Mouse (Mus musculus) MEL (cell line): ENCODE data around the gene Anapc10. TPM values are rescaled to one million over a fixed set of nuclear protein-coding genes. Genes with fewer than 3 reads are reported as not detected.
"Not testable (repeated sequence)": the region's sequence is repeated elsewhere in the genome, so short reads cannot be mapped to it uniquely, and the experiment has no call there.

ENCODE experiments used
- DNase-seq: peaks from one replicate; pipeline ENCODE4 v3.0.0; 2011; ENCODE audit warnings: low read depth, low spot score
- H3K27ac ChIP-seq: 2 replicates; pipeline ENCODE4 v1.5.1; 2012; ENCODE audit warnings: low read depth, mild to moderate bottlenecking, control low read depth, low read length, moderate library complexity; ENCODE audit not compliant: control insufficient read depth
- H3K27me3 ChIP-seq, 2 experiments: fragments of 150-350 bp in 1 of 2; sonication (generic) in 1 of 2; 2 replicates each; pipeline ENCODE4 v1.6.1; 2012; ENCODE audit warnings: low read length in 2 of 2, mild to moderate bottlenecking in 2 of 2, improper control_type of control experiment in 1 of 2, moderate library complexity in 1 of 2; ENCODE audit not compliant: insufficient read depth in 2 of 2, control insufficient read depth in 1 of 2
- H3K36me3 ChIP-seq, 2 experiments: 2 replicates each; pipeline ENCODE4 v1.6.1; 2012 to 2014; ENCODE audit warnings: low read length in 2 of 2, improper control_type of control experiment in 1 of 2, inconsistent platforms in 1 of 2, mild to moderate bottlenecking in 1 of 2; ENCODE audit not compliant: insufficient read depth in 2 of 2, control insufficient read depth in 1 of 2
- H3K4me1 ChIP-seq, 2 experiments: fragments of 150-350 bp in 1 of 2; sonication (generic) in 1 of 2; 2 replicates each; pipeline ENCODE4 v1.6.1; 2012; ENCODE audit warnings: low read length in 2 of 2, improper control_type of control experiment in 1 of 2, mild to moderate bottlenecking in 1 of 2; ENCODE audit not compliant: insufficient read depth in 2 of 2, control insufficient read depth in 1 of 2
- H3K4me3 ChIP-seq, 2 experiments: fragments of 150-350 bp in 1 of 2; sonication (generic) in 1 of 2; 2 replicates each; pipeline ENCODE4 v1.5.1; 2012; ENCODE audit warnings: low read depth in 2 of 2, low read length in 2 of 2, mild to moderate bottlenecking in 2 of 2, moderate library complexity in 2 of 2, control low read depth in 1 of 2, improper control_type of control experiment in 1 of 2; ENCODE audit not compliant: control insufficient read depth in 1 of 2, insufficient read depth in 1 of 2
- H3K79me2 ChIP-seq: 2 replicates; pipeline ENCODE4 v1.6.1; 2012; ENCODE audit warnings: mild to moderate bottlenecking, low read length, moderate library complexity; ENCODE audit not compliant: control insufficient read depth, poor library complexity, insufficient read depth
- H3K9ac ChIP-seq: 2 replicates; pipeline ENCODE4 v1.6.1; 2012; ENCODE audit warnings: low read depth, mild to moderate bottlenecking, control low read depth, low read length, moderate library complexity; ENCODE audit not compliant: control insufficient read depth, poor library complexity, severe bottlenecking
- H3K9me3 ChIP-seq: fragments of 150-350 bp; sonication (generic); replicated peaks from 2 replicates; pipeline ENCODE4 v1.6.1; 2012; ENCODE audit warnings: mild to moderate bottlenecking, low read length, improper control_type of control experiment, moderate library complexity; ENCODE audit not compliant: insufficient read depth
- EP300 ChIP-seq, 2 experiments: IDR thresholded peaks; 2 replicates each; pipeline ENCODE4 v1.6.1; 2011; ENCODE audit warnings: improper control_type of control experiment in 2 of 2, low read length in 2 of 2, low read depth in 1 of 2, mild to moderate bottlenecking in 1 of 2
- ETS1 ChIP-seq: IDR thresholded peaks from 2 replicates; pipeline ENCODE4 v1.6.1; 2012; ENCODE audit warnings: low read depth, mild to moderate bottlenecking, inconsistent platforms, low read length, improper control_type of control experiment, moderate library complexity
- GABPA ChIP-seq: IDR thresholded peaks from 2 replicates; pipeline ENCODE4 v1.6.1; 2012; ENCODE audit warnings: low read depth, mild to moderate bottlenecking, inconsistent platforms, low read length, improper control_type of control experiment, moderate library complexity
- GATA1 ChIP-seq: IDR thresholded peaks from 2 replicates; pipeline ENCODE4 v1.6.1; 2011; ENCODE audit warnings: low read depth, low read length, improper control_type of control experiment
- HCFC1 ChIP-seq: IDR thresholded peaks from 2 replicates; pipeline ENCODE4 v1.6.1; 2012; ENCODE audit warnings: low read depth, mild to moderate bottlenecking, inconsistent platforms, low read length, improper control_type of control experiment, moderate library complexity
- JUND ChIP-seq: IDR thresholded peaks from 2 replicates; pipeline ENCODE4 v1.6.1; 2011; ENCODE audit warnings: low read depth, mild to moderate bottlenecking, improper control_type of control experiment, low read length
- MAFK ChIP-seq: IDR thresholded peaks from 2 replicates; pipeline ENCODE4 v1.6.1; 2011; ENCODE audit warnings: low read depth, mild to moderate bottlenecking, low read length, improper control_type of control experiment, borderline replicate concordance
- MAX ChIP-seq: IDR thresholded peaks from 2 replicates; pipeline ENCODE4 v1.6.1; 2011; ENCODE audit warnings: low read length, improper control_type of control experiment
- MXI1 ChIP-seq: IDR thresholded peaks from 2 replicates; pipeline ENCODE4 v1.6.1; 2011; ENCODE audit warnings: mild to moderate bottlenecking, low read depth, low read length, improper control_type of control experiment
- MYB ChIP-seq: IDR thresholded peaks from 2 replicates; pipeline ENCODE4 v1.6.1; 2011; ENCODE audit warnings: mild to moderate bottlenecking, low read depth, low read length, improper control_type of control experiment
- POLR2A ChIP-seq, 2 experiments: IDR thresholded peaks; 2 replicates each; pipeline ENCODE4 v1.6.1; 2011 to 2012; ENCODE audit warnings: low read length in 2 of 2, mild to moderate bottlenecking in 2 of 2, control low read depth in 1 of 2, improper control_type of control experiment in 1 of 2, low read depth in 1 of 2, moderate library complexity in 1 of 2; ENCODE audit not compliant: control insufficient read depth in 1 of 2, insufficient read depth in 1 of 2, poor library complexity in 1 of 2
- POLR2AphosphoS2 ChIP-seq: IDR thresholded peaks from 2 replicates; pipeline ENCODE4 v1.6.1; 2011; ENCODE audit warnings: low read length, improper control_type of control experiment
- POLR2AphosphoS5 ChIP-seq: IDR thresholded peaks from 2 replicates; pipeline ENCODE4 v1.6.1; 2012; ENCODE audit warnings: low read depth, borderline replicate concordance, mild to moderate bottlenecking, inconsistent platforms, low read length, moderate library complexity, mixed read lengths
- SMC3 ChIP-seq: IDR thresholded peaks from 2 replicates; pipeline ENCODE4 v1.6.1; 2011; ENCODE audit warnings: low read depth, low read length, improper control_type of control experiment
- TAL1 ChIP-seq: IDR thresholded peaks from 2 replicates; pipeline ENCODE4 v1.6.1; 2012; ENCODE audit warnings: mild to moderate bottlenecking, inconsistent platforms, low read length, moderate library complexity, mixed read lengths
- TBP ChIP-seq: IDR thresholded peaks from 2 replicates; pipeline ENCODE4 v1.8.0; 2011; ENCODE audit warnings: low read depth, low read length, improper control_type of control experiment
- TCF12 ChIP-seq: IDR thresholded peaks from 2 replicates; pipeline ENCODE4 v1.6.1; 2014; ENCODE audit warnings: low read depth, mild to moderate bottlenecking, inconsistent platforms, low read length, improper control_type of control experiment, moderate library complexity
- UBTF ChIP-seq: IDR thresholded peaks from 2 replicates; pipeline ENCODE4 v1.6.1; 2012; ENCODE audit warnings: low read depth, mild to moderate bottlenecking, inconsistent platforms, low read length, improper control_type of control experiment, moderate library complexity, borderline replicate concordance; ENCODE audit not compliant: insufficient read depth
- USF1 ChIP-seq: IDR thresholded peaks from 2 replicates; pipeline ENCODE4 v1.6.1; 2014; ENCODE audit warnings: low read depth, mild to moderate bottlenecking, inconsistent platforms, low read length, improper control_type of control experiment, moderate library complexity
- USF2 ChIP-seq, 2 experiments: IDR thresholded peaks; 2 replicates each; pipeline ENCODE4 v1.6.1; 2011 to 2012; ENCODE audit warnings: improper control_type of control experiment in 2 of 2, low read length in 2 of 2, borderline replicate concordance in 1 of 2, inconsistent platforms in 1 of 2, low read depth in 1 of 2, mild to moderate bottlenecking in 1 of 2; ENCODE audit not compliant: insufficient read depth in 1 of 2
- ZC3H11A ChIP-seq: IDR thresholded peaks from 2 replicates; pipeline ENCODE4 v1.6.1; 2012; ENCODE audit warnings: low read depth, mild to moderate bottlenecking, inconsistent platforms, low read length, improper control_type of control experiment
- ZMIZ1 ChIP-seq: IDR thresholded peaks from 2 replicates; pipeline ENCODE4 v1.6.1; 2012; ENCODE audit warnings: low read depth, mild to moderate bottlenecking, inconsistent platforms, low read length, improper control_type of control experiment, moderate library complexity
- polyA plus RNA-seq, 2 experiments: library from polyadenylated mRNA; stranded (reverse) in 1 of 2; unstranded in 1 of 2; fragments of >175 nt in 1 of 2; fragments of >200 nt in 1 of 2; gene quantifications; 2 replicates each; pipeline versions ENCODE4 v1.2.1 to v1.2.4; 2012; ENCODE audit warnings: low replicate concordance in 2 of 2, low read depth in 1 of 2; ENCODE audit not compliant: insufficient read length in 2 of 2, insufficient read depth in 1 of 2, missing spikeins in 1 of 2
- total RNA-seq: library from RNA; depleted of rRNA; stranded (reverse); fragments of 300-350 nt; gene quantifications from 2 replicates; pipeline ENCODE4 v1.2.3, GENCODE M21; 2012

Anapc10 gene
- total and polyA plus RNA-seq, 3 experiments, result 17.2 to 19.1 TPM; not detected in 1

GRCm38 (mm10) chr8:79750305-79750704 is 38.7 kb downstream of the Anapc10 start:
- Histone ChIP-seq H3K4me3 (no peak overlapping the region), H3K27ac (no peak overlapping the region), H3K9me3 (no peaks in the 10 kb centered on the region), H3K36me3 (peaks cover 0 to 5% of the 10 kb centered on the region in 2 experiments; a peak in 1 of 4 replicates), H3K27me3 (no peaks in the 10 kb centered on the region), H3K9ac (no peak overlapping the region), H3K4me1 (no peaks in the 10 kb centered on the region), H3K79me2 (no peaks in the 10 kb centered on the region)
- no peak for DNase-seq
- TF ChIP-seq GATA1 (no peak), TCF12 (no peak), USF1 (no peak), ZMIZ1 (no peak), UBTF (no peak), MXI1 (no peak), POLR2AphosphoS2 (no peak), EP300 (IDR thresholded peaks at IDR 0.05; ENCODE audit: low read depth in 1 of 2, low read length in 2 of 2) (no peak), GABPA (no peak), MAX (no peak), HCFC1 (no peak), MAFK (no peak), POLR2A (IDR thresholded peaks at IDR 0.05; ENCODE audit: control insufficient read depth in 1 of 2, insufficient read depth in 1 of 2, low read depth in 1 of 2, low read length in 2 of 2, poor library complexity in 1 of 2) (no peak), MYB (no peak)

- not testable (repeated sequence) for H3K9ac ChIP-seq, H3K79me2 ChIP-seq, DNase-seq, H3K27me3 ChIP-seq, H3K4me3 ChIP-seq, H3K36me3 ChIP-seq, H3K9me3 ChIP-seq, H3K4me1 ChIP-seq, H3K27ac ChIP-seq
Measured at GRCm38 (mm10) chr8:79794873-79795272, 83.3 kb downstream of the Anapc10 start.

GRCm38 (mm10) chr8:79796690-79797089 is 85.1 kb downstream of the Anapc10 start:
- no peaks in the 10 kb centered on the region for H3K36me3 ChIP-seq
- H3K79me2 ChIP-seq, result no peaks in the 10 kb centered on the region
- H3K9ac ChIP-seq, result no peak overlapping the region
- 0 out of 4 replicates have a peak, but pooled peaks cover 0 to 2% of the 10 kb centered on the region in 2 experiments for H3K27me3 ChIP-seq
- no peak overlapping the region for H3K4me3 ChIP-seq
- TF ChIP-seq ZC3H11A (no peak), TBP (no peak), SMC3 (no peak), MAFK (no peak), USF2 (IDR thresholded peaks at IDR 0.05; ENCODE audit: borderline replicate concordance in 1 of 2, insufficient read depth in 1 of 2, low read depth in 1 of 2, low read length in 2 of 2) (no peak), TAL1 (no peak), POLR2AphosphoS5 (no peak), TCF12 (no peak), POLR2A (IDR thresholded peaks at IDR 0.05; ENCODE audit: control insufficient read depth in 1 of 2, insufficient read depth in 1 of 2, low read depth in 1 of 2, low read length in 2 of 2, poor library complexity in 1 of 2) (no peak), POLR2AphosphoS2 (no peak), ETS1 (no peak), JUND (no peak)
- H3K4me1 ChIP-seq, result no peaks in the 10 kb centered on the region
- no peak overlapping the region for H3K27ac ChIP-seq
- no peak for DNase-seq
- no peaks in the 10 kb centered on the region for H3K9me3 ChIP-seq
